Mouse (Mus musculus) heart, embryonic 13.5 days (tissue): ENCODE data around the gene Olfr1348. TPM values are rescaled to one million over a fixed set of nuclear protein-coding genes. Genes with fewer than 3 reads are reported as not detected.
"Not testable (repeated sequence)": the region's sequence is repeated elsewhere in the genome, so short reads cannot be mapped to it uniquely, and the experiment has no call there.

Source experiments
- ATAC-seq: fragments of 200-750 bp; cut with Nextera tagmentation; 2 replicates; pipeline ENCODE4 v1.8.0; 2017; ENCODE audit warnings: moderate TSS enrichment; ENCODE audit not compliant: insufficient number of reproducible peaks, low FRiP score, low TSS enrichment; ENCODE audit errors: extremely low read depth
- H3K27ac ChIP-seq: fragments of 300-500 bp; sonication (generic); replicated peaks from 2 replicates; pipeline ENCODE4 v1.5.1; 2015; ENCODE audit warnings: moderate library complexity, mild to moderate bottlenecking, inconsistent platforms
- H3K27me3 ChIP-seq: fragments of 300-500 bp; sonication (generic); replicated peaks from 2 replicates; pipeline ENCODE4 v1.6.1; 2015; ENCODE audit warnings: mild to moderate bottlenecking, inconsistent platforms
- H3K36me3 ChIP-seq: fragments of 300-500 bp; sonication (generic); 2 replicates; pipeline ENCODE4 v1.6.1; 2015; ENCODE audit warnings: mild to moderate bottlenecking, inconsistent platforms
- H3K4me1 ChIP-seq: fragments of 300-500 bp; sonication (generic); 2 replicates; pipeline ENCODE4 v1.6.1; 2015; ENCODE audit warnings: inconsistent platforms
- H3K4me2 ChIP-seq: fragments of 300-500 bp; sonication (generic); 2 replicates; pipeline ENCODE4 v1.6.1; 2015; ENCODE audit warnings: inconsistent platforms, mild to moderate bottlenecking, moderate library complexity
- H3K4me3 ChIP-seq: fragments of 300-500 bp; sonication (generic); 2 replicates; pipeline ENCODE4 v1.5.1; 2015; ENCODE audit warnings: moderate library complexity, mild to moderate bottlenecking, inconsistent platforms
- H3K9ac ChIP-seq: fragments of 300-500 bp; sonication (generic); 2 replicates; pipeline ENCODE4 v1.6.1; 2015; ENCODE audit warnings: inconsistent platforms, mild to moderate bottlenecking, moderate library complexity
- H3K9me3 ChIP-seq: fragments of 300-500 bp; sonication (generic); 2 replicates; pipeline ENCODE4 v1.6.1; 2016; ENCODE audit warnings: inconsistent platforms
- WGBS: fragments of 180-500 bp; shearing (Covaris S2); methylation state at CpG from one replicate; pipeline ENCODE4 v1.1.7; 2015; ENCODE audit warnings: mixed read lengths; 5-methylcytosine and 5-hydroxymethylcytosine counted together
- polyA plus RNA-seq: library from polyadenylated mRNA; unstranded; fragments of >200 nt; fragmentation: Nextera tagmentation; extraction: Ambion mirVana; gene quantifications from 2 replicates; pipeline ENCODE4 v1.2.1, GENCODE M21; 2015

Olfr1348 gene
- polyA plus RNA-seq = not detected in 2 replicates

- no peak for ATAC-seq
- Histone ChIP-seq H3K9ac (no peak within 1 kb of the TSS), H3K27ac (no peak within 1 kb of the TSS), H3K36me3 (no peaks in the 10 kb centered on the region), H3K4me3 (no peak within 1 kb of the TSS), H3K9me3 (peaks cover 19% of the 10 kb centered on the region), H3K4me2 (no peak within 1 kb of the TSS), H3K4me1 (no peaks in the 10 kb centered on the region), H3K27me3 (no peaks in the 10 kb centered on the region)
- WGBS = 74% methylated on average over 1 of the region's 1 CpGs
Observed at GRCm38 (mm10) chr7:6508648-6509047, at the start of gene Olfr1348. Olfr1348 (minus strand) TSS chr7:6508748.

GRCm38 (mm10) chr7:6526141-6526540 is 17.6 kb upstream of the Olfr1348 start:
- no peak for ATAC-seq
- Histone ChIP-seq H3K4me1 (no peaks in the 10 kb centered on the region), H3K27ac (no peak overlapping the region), H3K4me2 (no peak overlapping the region), H3K4me3 (no peak overlapping the region), H3K27me3 (no peaks in the 10 kb centered on the region), H3K9ac (no peak overlapping the region), H3K36me3 (no peaks in the 10 kb centered on the region), H3K9me3 (peaks cover 29% of the 10 kb centered on the region)
- WGBS = 59% methylated on average over 5 of the region's 5 CpGs

GRCm38 (mm10) chr7:6525001-6525400 is 16.5 kb upstream of the Olfr1348 start:
- WGBS = 50% methylated on average over 3 of the region's 3 CpGs
- Histone ChIP-seq H3K36me3 (no peaks in the 10 kb centered on the region), H3K27me3 (no peaks in the 10 kb centered on the region)

GRCm38 (mm10) chr7:6522850-6523249 is 14.3 kb upstream of the Olfr1348 start, which contains the start of gene Olfr1349:
Olfr1349 (minus strand) TSS chr7:6522950.
- Histone ChIP-seq H3K4me3 (no peak within 1 kb of the TSS), H3K4me1 (no peaks in the 10 kb centered on the region), H3K9me3 (peaks cover 32% of the 10 kb centered on the region), H3K9ac (no peak within 1 kb of the TSS), H3K4me2 (no peak within 1 kb of the TSS), H3K36me3 (no peaks in the 10 kb centered on the region), H3K27ac (no peak within 1 kb of the TSS), H3K27me3 (no peaks in the 10 kb centered on the region)
- 71% methylated on average over 5 of the region's 5 CpGs for WGBS
- no peak for ATAC-seq

More at GRCm38 (mm10) chr7:6525001-6525400, 16.5 kb upstream of the Olfr1348 start:
- Histone ChIP-seq H3K9me3 (peaks cover 26% of the 10 kb centered on the region), H3K27ac (no peak overlapping the region), H3K4me3 (no peak overlapping the region), H3K4me2 (no peak overlapping the region), H3K4me1 (no peaks in the 10 kb centered on the region), H3K9ac (no peak overlapping the region)
- ATAC-seq = no peak

GRCm38 (mm10) chr7:6521666-6522065 is 13.1 kb upstream of the Olfr1348 start:
- 32% methylated on average over 1 of the region's 1 CpGs for WGBS
- no peak overlapping the region for H3K4me3 ChIP-seq
- no peak overlapping the region for H3K9ac ChIP-seq
- H3K9me3 ChIP-seq = peaks cover 20% of the 10 kb centered on the region
- H3K27me3 ChIP-seq = no peaks in the 10 kb centered on the region
- H3K36me3 ChIP-seq = no peaks in the 10 kb centered on the region
- no peak overlapping the region for H3K4me2 ChIP-seq
- H3K4me1 ChIP-seq = no peaks in the 10 kb centered on the region
- no peak for ATAC-seq
- no peak overlapping the region for H3K27ac ChIP-seq

- H3K9me3 ChIP-seq = peaks cover 25% of the 10 kb centered on the region
- no peak within 1 kb of the TSS for H3K9ac ChIP-seq
- WGBS = 40% methylated on average over 1 of the region's 1 CpGs
- H3K4me2 ChIP-seq = no peak within 1 kb of the TSS
- no peak for ATAC-seq
- H3K27me3 ChIP-seq = no peaks in the 10 kb centered on the region
- H3K27ac ChIP-seq = no peak within 1 kb of the TSS
- no peaks in the 10 kb centered on the region for H3K36me3 ChIP-seq
- no peak within 1 kb of the TSS for H3K4me3 ChIP-seq
- H3K4me1 ChIP-seq = no peaks in the 10 kb centered on the region
Observed at GRCm38 (mm10) chr7:6499655-6500054, 8.9 kb downstream of the Olfr1348 start, which contains the start of gene Olfr1347. Olfr1347 (minus strand) TSS chr7:6499755.

- Histone ChIP-seq H3K9me3 (peaks cover 28% of the 10 kb centered on the region), H3K36me3 (no peaks in the 10 kb centered on the region), H3K4me1 (no peaks in the 10 kb centered on the region), H3K27ac (no peak within 1 kb of the TSS), H3K4me3 (no peak within 1 kb of the TSS), H3K27me3 (no peaks in the 10 kb centered on the region), H3K4me2 (no peak within 1 kb of the TSS), H3K9ac (no peak within 1 kb of the TSS)
- ATAC-seq = no peak
- 14% methylated on average over 2 of the region's 2 CpGs for WGBS
Observed at GRCm38 (mm10) chr7:6486841-6487240, 21.7 kb downstream of the Olfr1348 start, which contains the start of gene Olfr5. Olfr5 (minus strand) TSS chr7:6486941.

- H3K27ac ChIP-seq, H3K27me3 ChIP-seq, ATAC-seq, H3K4me2 ChIP-seq, H3K9ac ChIP-seq, H3K4me1 ChIP-seq, H3K36me3 ChIP-seq, H3K4me3 ChIP-seq: not testable (repeated sequence)
- 66% methylated on average over 2 of the region's 2 CpGs for WGBS
- peaks cover 12% of the 10 kb centered on the region for H3K9me3 ChIP-seq
Observed at GRCm38 (mm10) chr7:6477633-6478032, 30.9 kb downstream of the Olfr1348 start.

GRCm38 (mm10) chr7:6466951-6467350 is 41.6 kb downstream of the Olfr1348 start, which contains the start of gene Olfr1346:
Olfr1346 (plus strand) TSS chr7:6467101.
- Histone ChIP-seq H3K4me2 (no peak within 1 kb of the TSS), H3K27ac (no peak within 1 kb of the TSS), H3K27me3 (no peaks in the 10 kb centered on the region), H3K9me3 (0 out of 2 replicates have a peak, but pooled peaks cover 8% of the 10 kb centered on the region), H3K36me3 (no peaks in the 10 kb centered on the region), H3K4me1 (no peaks in the 10 kb centered on the region), H3K4me3 (no peak within 1 kb of the TSS), H3K9ac (no peak within 1 kb of the TSS)
- no peak for ATAC-seq

GRCm38 (mm10) chr7:6456399-6456798 is 52.1 kb downstream of the Olfr1348 start:
- Histone ChIP-seq H3K9me3 (peaks cover 17% of the 10 kb centered on the region), H3K9ac (no peak overlapping the region), H3K27me3 (no peaks in the 10 kb centered on the region), H3K36me3 (no peaks in the 10 kb centered on the region), H3K4me2 (no peak overlapping the region), H3K4me1 (no peaks in the 10 kb centered on the region), H3K27ac (no peak overlapping the region), H3K4me3 (no peak overlapping the region)
- ATAC-seq = no peak
- WGBS = 37% methylated on average over 3 of the region's 3 CpGs

- H3K4me2 ChIP-seq = no peak within 1 kb of the TSS
Observed at GRCm38 (mm10) chr7:6455868-6456267, 52.7 kb downstream of the Olfr1348 start, which contains the start of gene Olfr1336. Olfr1336 (plus strand) TSS chr7:6456168.

More at GRCm38 (mm10) chr7:6455868-6456267, 52.7 kb downstream of the Olfr1348 start, which contains the start of gene Olfr1336:
- H3K36me3 ChIP-seq = no peaks in the 10 kb centered on the region
- ATAC-seq = no peak
- H3K4me3 ChIP-seq = no peak within 1 kb of the TSS
- peaks cover 19% of the 10 kb centered on the region for H3K9me3 ChIP-seq
- H3K27me3 ChIP-seq = no peaks in the 10 kb centered on the region
- no peak within 1 kb of the TSS for H3K27ac ChIP-seq
- no peaks in the 10 kb centered on the region for H3K4me1 ChIP-seq
- no peak within 1 kb of the TSS for H3K9ac ChIP-seq
